Mouse (Mus musculus): ENCODE measurements around the gene Evi5l.

DNA sequence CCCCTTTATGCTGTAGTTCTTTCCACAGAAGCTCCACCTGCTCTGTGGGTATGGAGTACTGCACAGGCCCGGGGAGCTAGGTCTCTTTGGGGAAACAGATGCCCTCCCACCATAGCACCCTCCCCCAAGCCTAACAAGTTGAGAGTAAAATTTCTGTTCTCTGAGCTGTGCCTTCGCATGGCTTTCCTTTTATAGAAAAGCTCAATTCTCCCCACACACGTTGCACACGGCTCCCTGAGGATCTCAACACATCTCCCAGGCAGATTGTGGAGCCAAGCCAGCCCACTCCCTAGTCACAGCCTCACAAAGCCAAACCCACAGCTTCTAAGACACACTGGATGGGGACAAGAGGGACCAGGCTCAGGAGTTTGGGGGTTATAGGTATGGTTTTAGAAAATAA lies 90.5 kb downstream of the Evi5l start:
- TF ChIP-seq CTCF (IDR thresholded peaks at IDR 0.05; ENCODE audit: control insufficient read depth, insufficient read depth, low read length) (no peak), POLR2A (IDR thresholded peaks at IDR 0.05; ENCODE audit: borderline replicate concordance, control insufficient read depth, low read depth, low read length) (no peak)

All from bone marrow, adult 2 months (tissue).